Mouse (Mus musculus): ENCODE measurements around the gene Cpxm2. TPM values are rescaled to one million over a fixed set of nuclear protein-coding genes. Genes with fewer than 3 reads are reported as not detected.

The Cpxm2 gene
- total RNA-seq, 1 experiment from 2014 or later: 5.2 TPM

- DNase-seq: no peak
These were observed 128.9 kb downstream of the Cpxm2 start for GRCm38 (mm10) chr7:132025591-132025990.

- DNase-seq: no peak
These were observed 138.6 kb downstream of the Cpxm2 start for GRCm38 (mm10) chr7:132015933-132016332.

- DNase-seq: no peak
These were observed 139.3 kb downstream of the Cpxm2 start for GRCm38 (mm10) chr7:132015193-132015592.

- DNase-seq: no peak
These were observed 140.6 kb downstream of the Cpxm2 start for GRCm38 (mm10) chr7:132013970-132014369.

GRCm38 (mm10) chr7:132012969-132013679 is 141.4 kb downstream of the Cpxm2 start:
- DNase-seq: no peak

GRCm38 (mm10) chr7:132009002-132009401 is 145.5 kb downstream of the Cpxm2 start:
- DNase-seq: no peak

- no peak for DNase-seq
These were observed 148.4 kb downstream of the Cpxm2 start for GRCm38 (mm10) chr7:132005996-132006696.

GRCm38 (mm10) chr7:131992873-131993272 is 161.7 kb downstream of the Cpxm2 start:
- no peak for DNase-seq

- DNase-seq: no peak
These were observed 162.3 kb downstream of the Cpxm2 start for GRCm38 (mm10) chr7:131992226-131992625.

- no peak for DNase-seq
These were observed 165.5 kb downstream of the Cpxm2 start for GRCm38 (mm10) chr7:131989056-131989455.

Other genes with a start within 250 kb of the Cpxm2 start
- gene Gpr26, start 188.3 kb downstream of the Cpxm2 start, total RNA-seq (2021): 0.04 TPM in 1 of 2 replicates, not detected in the other
- gene Chst15, start 162.5 kb upstream of the Cpxm2 start, total RNA-seq (2021): 34.3 and 55.1 TPM in 2 replicates